11 mouse cellular contexts compared by ENCODE assay signal in the genomic region with DNA sequence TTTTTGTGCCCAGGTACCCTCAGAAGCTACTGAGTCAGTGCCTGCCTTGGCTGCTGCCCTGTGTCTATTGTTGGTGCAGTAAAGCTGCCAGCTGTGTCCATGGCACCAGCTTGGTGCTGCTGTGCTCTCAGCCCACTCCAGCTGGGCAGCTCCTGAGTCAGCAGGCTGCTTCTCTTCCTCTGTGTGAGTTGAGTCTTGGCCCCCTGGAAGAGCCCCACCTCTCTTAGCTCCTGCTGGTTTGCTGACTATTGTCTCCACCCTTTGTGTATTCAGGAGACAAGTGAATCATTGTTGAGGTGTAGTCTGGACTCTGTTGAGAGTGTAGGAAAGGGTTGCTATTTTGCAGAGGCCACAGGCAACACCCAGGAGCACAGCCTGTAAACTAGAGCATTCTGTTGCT.
DNase-seq lines count a peak whose midpoint lies in the region; ATAC-seq and TF ChIP-seq lines count a peak whose summit lies in the region.
"Had no signal": no experiment of that assay in that cellular context is flagged by ENCODE, and none has a peak within 500 bp of the region (broad histone marks: within the 10 kb centered on the region; RNA-seq: fewer than 3 reads in every experiment).

No protein-coding gene starts in this region.

- peak; percentile 8 to 19 for DNase-seq in heart, adult 9 months (ENCODE audit: low spot score in 2 of 2)
- DNase-seq in heart, adult 8-10 months (ENCODE audit: low spot score) = no peak
- no peak for DNase-seq in neural tube, embryonic 10.5 days (ENCODE audit: extremely low spot score, low spot score)
- peak; percentile 66 for DNase-seq in WW6 (ENCODE audit: low read depth, low spot score)
- DNase-seq in stomach, postnatal 0 days (ENCODE audit: low spot score) = peak; percentile 44
- DNase-seq in forebrain, embryonic 10.5 days (ENCODE audit: extremely low spot score, low spot score) = no peak
- DNase-seq: lung, postnatal 14 days had no signal

- H3K4me1 ChIP-seq in neural tube, embryonic 13.5 days (replicated peaks) = peaks cover 5% of the 10 kb centered on the region; the same call in 1 of the 2 replicates
- H3K4me1 ChIP-seq in stomach, postnatal 0 days (replicated peaks; ENCODE audit: control insufficient read depth, insufficient read depth) = no peaks in the 10 kb centered on the region
- peaks cover 8% of the 10 kb centered on the region for H3K4me1 ChIP-seq in forebrain, embryonic 10.5 days
- H3K4me1 ChIP-seq: midbrain, embryonic 15.5 days had no signal

- H3K27ac ChIP-seq in neural tube, embryonic 13.5 days (replicated peaks) = no peak overlapping the region
- H3K27ac ChIP-seq in stomach, postnatal 0 days (replicated peaks) = no peak overlapping the region
- H3K27ac ChIP-seq in forebrain, embryonic 10.5 days = no peak overlapping the region
- H3K27ac ChIP-seq: hindbrain, embryonic 10.5 days; midbrain, embryonic 15.5 days had no signal

- no peak overlapping the region for H3K4me2 ChIP-seq in neural tube, embryonic 13.5 days
- H3K4me2 ChIP-seq in stomach, postnatal 0 days (replicated peaks; ENCODE audit: low read depth) = no peak overlapping the region
- H3K4me2 ChIP-seq: midbrain, embryonic 15.5 days had no signal

- no peaks in the 10 kb centered on the region for H3K27me3 ChIP-seq in neural tube, embryonic 13.5 days
- H3K27me3 ChIP-seq in stomach, postnatal 0 days (ENCODE audit: control insufficient read depth, insufficient read depth, low read length) = no peaks in the 10 kb centered on the region
- no peaks in the 10 kb centered on the region for H3K27me3 ChIP-seq in forebrain, embryonic 10.5 days (ENCODE audit: poor library complexity, severe bottlenecking)
- H3K27me3 ChIP-seq: midbrain, embryonic 15.5 days had no signal

- TF ChIP-seq EP300 in stomach, postnatal 0 days (optimal IDR thresholded peaks at IDR 0.05) = no peak

- H3K9ac ChIP-seq in neural tube, embryonic 13.5 days = no peak overlapping the region; the same call in 1 of the 2 replicates
- no peak overlapping the region for H3K9ac ChIP-seq in stomach, postnatal 0 days (ENCODE audit: low read length)
- H3K9ac ChIP-seq: midbrain, embryonic 15.5 days had no signal

- H3K4me3 ChIP-seq in neural tube, embryonic 13.5 days = no peak overlapping the region
- no peak overlapping the region for H3K4me3 ChIP-seq in stomach, postnatal 0 days (ENCODE audit: low read depth, low read length)
- H3K4me3 ChIP-seq in forebrain, embryonic 10.5 days = no peak overlapping the region
- H3K4me3 ChIP-seq: hindbrain, embryonic 10.5 days; midbrain, embryonic 15.5 days had no signal

- H3K36me3 ChIP-seq in neural tube, embryonic 13.5 days = 0 out of 2 replicates have a peak, but pooled peaks cover 7% of the 10 kb centered on the region
- no peaks in the 10 kb centered on the region for H3K36me3 ChIP-seq in stomach, postnatal 0 days (ENCODE audit: control insufficient read depth, insufficient read depth, low read length)
- H3K36me3 ChIP-seq in forebrain, embryonic 10.5 days (replicated peaks) = peaks cover 8% of the 10 kb centered on the region
- H3K36me3 ChIP-seq: hindbrain, embryonic 10.5 days; midbrain, embryonic 15.5 days had no signal

- H3K9me3 ChIP-seq in neural tube, embryonic 13.5 days = no peaks in the 10 kb centered on the region
- no peaks in the 10 kb centered on the region for H3K9me3 ChIP-seq in stomach, postnatal 0 days (ENCODE audit: control insufficient read depth, low read length)
- no peaks in the 10 kb centered on the region for H3K9me3 ChIP-seq in forebrain, embryonic 10.5 days
- H3K9me3 ChIP-seq: hindbrain, embryonic 10.5 days; midbrain, embryonic 15.5 days had no signal

- no peak for TF ChIP-seq CTCF in stomach, postnatal 0 days (IDR thresholded peaks at IDR 0.05; ENCODE audit: low read depth)

- peak; percentile 32; the same call in 1 of the 2 replicates for ATAC-seq in neural tube, embryonic 13.5 days (ENCODE audit: low read depth)
- peak; percentile 92 for ATAC-seq in stomach, postnatal 0 days (ENCODE audit: low FRiP score, low TSS enrichment)
- no peak for ATAC-seq in granulocyte monocyte progenitor cell, adult 5-6 weeks (replicated peaks; ENCODE audit: poor library complexity, severe bottlenecking)
- ATAC-seq: midbrain, embryonic 15.5 days had no signal

Comparison
In these comparisons a context has a peak if more than half of its experiments do, and no peak if none do; other contexts are left out.
1. DNase-seq: peak in heart, adult 9 months (2 of 2), WW6 (single experiment) and stomach, postnatal 0 days (single experiment); none in heart, adult 8-10 months (single experiment), neural tube, embryonic 10.5 days (single experiment) and forebrain, embryonic 10.5 days (single experiment).